Mouse (Mus musculus): ENCODE results near the gene Auts2. TPM values are rescaled to one million over a fixed set of nuclear protein-coding genes. Genes with fewer than 3 reads are reported as not detected.

Auts2 gene
- polyA plus RNA-seq, 1 experiment from 2014 or later, result 76.2 TPM

DNA sequence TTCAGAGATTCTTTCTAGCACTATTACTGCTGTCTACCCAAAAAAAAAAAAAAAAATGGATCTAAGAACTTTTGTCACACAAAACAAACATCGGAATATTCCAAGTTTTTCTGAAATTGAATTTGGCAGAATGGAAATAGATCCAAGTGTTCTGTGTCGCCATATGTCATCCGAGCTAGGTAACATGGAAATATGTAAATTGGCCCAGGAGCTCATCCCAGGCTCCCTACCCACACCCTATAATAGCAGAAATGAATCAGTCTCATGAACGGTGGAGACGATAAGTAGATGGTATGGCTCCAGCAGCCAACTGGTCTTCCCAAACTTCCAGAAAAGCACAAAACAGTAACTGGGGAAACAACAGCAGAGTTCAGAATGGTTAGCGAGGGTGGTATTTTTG lies 577.6 kb downstream of the Auts2 start:
- no peak overlapping the region for H3K4me3 ChIP-seq
- H3K9me3 ChIP-seq, result no peaks in the 10 kb centered on the region
- WGBS, result 88% methylated on average over 6 of the region's 6 CpGs
- H3K27ac ChIP-seq (replicated peaks), result no peak overlapping the region
- peaks cover 19% of the 10 kb centered on the region for H3K4me1 ChIP-seq (replicated peaks)
- no peaks in the 10 kb centered on the region for H3K27me3 ChIP-seq
- H3K36me3 ChIP-seq, result no peaks in the 10 kb centered on the region
- ATAC-seq (ENCODE audit: low FRiP score, low read depth), result no peak
- no peak overlapping the region for H3K9ac ChIP-seq
- no peak overlapping the region for H3K4me2 ChIP-seq

- no peak for ATAC-seq (ENCODE audit: low FRiP score, low read depth)
- WGBS, result 87% methylated on average over 4 of the region's 4 CpGs
- Histone ChIP-seq H3K4me1 (replicated peaks) (peaks cover 17% of the 10 kb centered on the region), H3K4me2 (no peak overlapping the region), H3K4me3 (no peak overlapping the region), H3K27me3 (no peaks in the 10 kb centered on the region), H3K9ac (no peak overlapping the region), H3K27ac (replicated peaks) (no peak overlapping the region), H3K36me3 (no peaks in the 10 kb centered on the region), H3K9me3 (no peaks in the 10 kb centered on the region)
Observed at GRCm38 (mm10) chr5:131963565-131963964, 579.6 kb downstream of the Auts2 start.

DNA sequence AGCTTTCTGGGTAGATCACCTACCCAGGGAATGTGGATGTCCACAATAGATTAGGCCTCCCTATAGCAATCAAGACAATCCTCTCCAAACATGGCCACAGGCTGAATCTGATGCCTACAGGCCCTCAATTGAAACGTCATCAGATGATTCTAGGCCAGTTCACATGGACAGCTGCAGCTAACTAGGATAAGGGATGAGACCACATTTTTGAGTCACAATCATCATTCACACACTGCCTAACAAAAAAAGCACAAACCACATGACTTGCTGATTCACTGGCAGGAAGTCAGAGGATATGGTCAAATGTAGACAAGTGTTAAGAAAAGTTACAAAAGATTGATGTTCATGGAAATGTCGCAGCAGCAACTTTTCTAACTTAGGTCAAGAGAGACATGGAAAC lies 581.3 kb downstream of the Auts2 start:
- Histone ChIP-seq H3K9me3 (no peaks in the 10 kb centered on the region), H3K4me1 (replicated peaks) (peaks cover under 1% of the 10 kb centered on the region), H3K36me3 (no peaks in the 10 kb centered on the region), H3K27me3 (no peaks in the 10 kb centered on the region), H3K4me2 (no peak overlapping the region), H3K27ac (replicated peaks) (no peak overlapping the region), H3K4me3 (no peak overlapping the region), H3K9ac (no peak overlapping the region)
- WGBS, result 89% methylated on average over 2 of the region's 2 CpGs
- ATAC-seq (ENCODE audit: low FRiP score, low read depth), result no peak

DNA sequence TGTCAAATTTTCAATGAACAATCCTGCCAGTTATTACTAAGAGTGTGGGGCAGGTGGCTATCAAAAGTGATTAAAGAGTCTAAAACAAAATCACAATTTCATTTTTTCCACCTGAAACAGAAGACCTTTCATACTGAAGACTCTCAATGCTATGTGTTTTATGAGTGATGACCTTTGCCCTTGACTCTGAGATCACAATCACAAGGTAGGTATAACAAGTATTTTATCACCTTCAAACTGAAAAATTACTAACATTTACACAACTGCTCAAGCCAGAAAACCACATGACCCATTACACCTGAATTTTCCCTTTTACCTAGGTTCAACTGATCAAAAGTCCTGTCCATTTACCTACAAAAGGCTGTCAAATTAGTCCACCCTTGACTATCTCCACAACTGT lies 582.7 kb downstream of the Auts2 start:
- Histone ChIP-seq H3K27me3 (no peaks in the 10 kb centered on the region), H3K9ac (no peak overlapping the region), H3K27ac (replicated peaks) (no peak overlapping the region), H3K4me3 (no peak overlapping the region), H3K4me2 (no peak overlapping the region), H3K36me3 (no peaks in the 10 kb centered on the region), H3K4me1 (replicated peaks) (no peaks in the 10 kb centered on the region), H3K9me3 (no peaks in the 10 kb centered on the region)
- ATAC-seq (ENCODE audit: low FRiP score, low read depth), result no peak

DNA sequence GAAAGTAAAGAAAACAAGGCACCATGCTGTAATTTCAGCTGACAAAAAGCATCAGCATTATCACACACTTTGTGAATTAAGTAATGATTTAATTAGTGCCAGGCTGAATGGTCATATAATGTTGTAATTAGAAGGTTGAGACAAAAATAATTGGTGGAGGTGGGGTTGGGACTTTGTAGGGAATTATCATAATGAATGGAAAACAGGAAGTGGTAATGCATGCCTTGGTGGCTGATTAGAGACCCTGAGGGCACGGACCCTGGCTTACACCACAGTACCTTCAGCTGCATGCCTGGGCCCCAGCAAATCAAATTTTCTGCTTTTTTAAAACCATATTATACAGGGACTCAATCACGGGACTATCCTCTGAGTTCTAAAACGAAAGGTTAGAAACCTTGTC lies 586.1 kb downstream of the Auts2 start:
- H3K36me3 ChIP-seq, result no peaks in the 10 kb centered on the region
- H3K27me3 ChIP-seq, result no peaks in the 10 kb centered on the region
- H3K9ac ChIP-seq, result no peak overlapping the region
- no peaks in the 10 kb centered on the region for H3K4me1 ChIP-seq (replicated peaks)
- no peak for ATAC-seq (ENCODE audit: low FRiP score, low read depth)
- no peaks in the 10 kb centered on the region for H3K9me3 ChIP-seq
- 76% methylated on average over 3 of the region's 3 CpGs for WGBS
- H3K4me2 ChIP-seq, result no peak overlapping the region
- no peak overlapping the region for H3K4me3 ChIP-seq
- no peak overlapping the region for H3K27ac ChIP-seq (replicated peaks)

GRCm38 (mm10) chr5:131956090-131956489 lies 587.1 kb downstream of the Auts2 start:
- Histone ChIP-seq H3K9ac (no peak overlapping the region), H3K27ac (replicated peaks) (no peak overlapping the region), H3K27me3 (no peaks in the 10 kb centered on the region), H3K4me1 (replicated peaks) (no peaks in the 10 kb centered on the region), H3K9me3 (no peaks in the 10 kb centered on the region), H3K4me2 (no peak overlapping the region), H3K4me3 (no peak overlapping the region), H3K36me3 (no peaks in the 10 kb centered on the region)
- ATAC-seq (ENCODE audit: low FRiP score, low read depth), result no peak
- 48% methylated on average over 7 of the region's 7 CpGs for WGBS

- no peaks in the 10 kb centered on the region for H3K36me3 ChIP-seq
- no peak overlapping the region for H3K27ac ChIP-seq (replicated peaks)
- no peak for ATAC-seq (ENCODE audit: low FRiP score, low read depth)
- H3K4me2 ChIP-seq, result no peak overlapping the region
- no peaks in the 10 kb centered on the region for H3K27me3 ChIP-seq
- no peak overlapping the region for H3K4me3 ChIP-seq
- WGBS, result 77% methylated on average over 8 of the region's 8 CpGs
- no peaks in the 10 kb centered on the region for H3K4me1 ChIP-seq (replicated peaks)
- no peaks in the 10 kb centered on the region for H3K9me3 ChIP-seq
- no peak overlapping the region for H3K9ac ChIP-seq
Observed at GRCm38 (mm10) chr5:131955227-131956016, 587.7 kb downstream of the Auts2 start.

DNA sequence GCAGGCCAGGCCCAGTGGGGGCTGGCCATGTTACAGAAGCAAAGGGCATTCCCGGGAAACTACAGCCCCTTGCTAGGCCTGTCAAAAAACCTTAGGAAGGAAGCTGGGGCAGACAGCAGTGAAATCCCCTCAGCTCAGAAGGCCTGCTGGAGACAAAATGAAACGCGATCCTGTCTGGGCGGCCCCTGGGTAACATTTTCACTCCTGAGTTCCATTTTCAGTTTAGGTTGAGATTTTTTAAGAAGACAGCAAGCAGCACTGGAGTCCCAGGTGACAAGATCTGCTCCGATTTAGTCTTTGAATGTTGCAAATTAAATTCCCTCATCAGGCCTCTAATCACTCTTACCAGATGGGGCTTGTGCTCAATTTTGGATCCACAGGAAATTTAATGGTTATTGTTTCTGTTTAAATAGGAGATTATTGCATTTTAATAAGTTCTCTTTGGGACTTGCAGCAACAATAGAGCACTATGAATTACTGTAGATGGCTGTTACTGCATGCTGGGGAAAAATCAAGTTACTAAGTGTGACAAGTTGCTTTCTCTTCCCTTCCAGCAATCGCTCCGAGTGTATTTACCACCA lies 594.5 kb downstream of the Auts2 start:
- no peak overlapping the region for H3K4me3 ChIP-seq
- H3K36me3 ChIP-seq, result no peaks in the 10 kb centered on the region
- 18% methylated on average over 7 of the region's 7 CpGs for WGBS
- no peak overlapping the region for H3K9ac ChIP-seq
- no peaks in the 10 kb centered on the region for H3K9me3 ChIP-seq
- no peaks in the 10 kb centered on the region for H3K27me3 ChIP-seq
- peak; percentile 59; the same call in 1 of the 2 replicates for ATAC-seq (ENCODE audit: low FRiP score, low read depth)
- peak overlapping the region; percentile 78 for H3K27ac ChIP-seq (replicated peaks)
- H3K4me1 ChIP-seq (replicated peaks), result peaks cover 26% of the 10 kb centered on the region
- H3K4me2 ChIP-seq, result no peak overlapping the region

GRCm38 (mm10) chr5:131946801-131947200 lies 596.3 kb downstream of the Auts2 start:
- no peak overlapping the region for H3K4me2 ChIP-seq
- ATAC-seq (ENCODE audit: low FRiP score, low read depth), result no peak
- no peak overlapping the region for H3K4me3 ChIP-seq
- H3K9ac ChIP-seq, result no peak overlapping the region
- H3K27me3 ChIP-seq, result no peaks in the 10 kb centered on the region
- no peak overlapping the region for H3K27ac ChIP-seq (replicated peaks)
- peaks cover 26% of the 10 kb centered on the region for H3K4me1 ChIP-seq (replicated peaks)
- H3K36me3 ChIP-seq, result no peaks in the 10 kb centered on the region
- WGBS, result 81% methylated on average over 5 of the region's 5 CpGs
- H3K9me3 ChIP-seq, result no peaks in the 10 kb centered on the region

GRCm38 (mm10) chr5:131944761-131945160 lies 598.4 kb downstream of the Auts2 start:
- no peak overlapping the region for H3K4me2 ChIP-seq
- H3K4me3 ChIP-seq, result no peak overlapping the region
- ATAC-seq (ENCODE audit: low FRiP score, low read depth), result no peak
- no peak overlapping the region for H3K9ac ChIP-seq
- H3K27me3 ChIP-seq, result no peaks in the 10 kb centered on the region
- peaks cover 26% of the 10 kb centered on the region for H3K4me1 ChIP-seq (replicated peaks)
- H3K27ac ChIP-seq (replicated peaks), result no peak overlapping the region
- H3K36me3 ChIP-seq, result no peaks in the 10 kb centered on the region
- H3K9me3 ChIP-seq, result no peaks in the 10 kb centered on the region
- WGBS, result 28% methylated on average over 2 of the region's 2 CpGs

DNA sequence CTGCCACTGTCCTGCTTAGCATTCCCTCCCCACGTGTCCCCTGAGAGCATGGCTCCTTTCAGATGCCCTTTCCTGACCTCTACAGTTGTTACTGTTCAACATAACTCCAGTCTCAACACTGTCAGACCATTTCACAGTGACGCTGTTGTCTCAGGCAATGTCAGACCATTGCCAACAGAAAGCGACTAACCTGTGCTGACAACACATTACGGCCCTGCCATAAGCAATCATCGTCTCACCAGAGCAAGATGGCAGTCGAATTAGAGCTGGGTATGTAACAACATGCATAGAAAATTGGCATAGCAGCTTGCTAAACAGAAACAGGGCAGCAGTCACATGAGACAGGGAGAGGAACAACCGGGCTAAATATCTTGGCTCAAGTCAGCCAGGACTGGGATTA lies 614.4 kb downstream of the Auts2 start:
- Histone ChIP-seq H3K27me3 (no peaks in the 10 kb centered on the region), H3K27ac (replicated peaks) (no peak overlapping the region), H3K4me2 (no peak overlapping the region), H3K4me1 (replicated peaks) (peaks cover 9% of the 10 kb centered on the region; the same call in 1 of the 2 replicates), H3K4me3 (no peak overlapping the region), H3K9ac (no peak overlapping the region), H3K9me3 (no peaks in the 10 kb centered on the region), H3K36me3 (no peaks in the 10 kb centered on the region)
- WGBS, result 64% methylated on average over 7 of the region's 7 CpGs
- no peak for ATAC-seq (ENCODE audit: low FRiP score, low read depth)

GRCm38 (mm10) chr5:131922759-131923158 lies 620.4 kb downstream of the Auts2 start:
- ATAC-seq (ENCODE audit: low FRiP score, low read depth), result no peak
- H3K9ac ChIP-seq, result no peak overlapping the region

More at GRCm38 (mm10) chr5:131922759-131923158, 620.4 kb downstream of the Auts2 start:
- H3K4me3 ChIP-seq, result no peak overlapping the region
- no peaks in the 10 kb centered on the region for H3K9me3 ChIP-seq
- WGBS, result 86% methylated on average over 4 of the region's 4 CpGs
- no peak overlapping the region for H3K4me2 ChIP-seq
- H3K27me3 ChIP-seq, result no peaks in the 10 kb centered on the region
- no peak overlapping the region for H3K27ac ChIP-seq (replicated peaks)
- peaks cover 45% of the 10 kb centered on the region for H3K4me1 ChIP-seq (replicated peaks)
- H3K36me3 ChIP-seq, result no peaks in the 10 kb centered on the region
